Mouse (Mus musculus) liver, adult 2 months (tissue): ENCODE results near the gene U2af1. TPM values are rescaled to one million over a fixed set of nuclear protein-coding genes. Genes with fewer than 3 reads are reported as not detected.

Experiments
- DNase-seq: peaks from one replicate; pipeline ENCODE4 v3.0.0-alpha.2; 2011; ENCODE audit warnings: low read depth, low spot score; ENCODE audit errors: extremely low read depth
- H3K27ac ChIP-seq: fragments of 200-500 bp; replicated peaks from 2 replicates; pipeline ENCODE4 v1.5.1; 2012; ENCODE audit warnings: low read depth, mild to moderate bottlenecking, control low read depth, inconsistent platforms, low read length; ENCODE audit not compliant: insufficient read depth
- H3K27me3 ChIP-seq: fragments of 200-500 bp; 2 replicates; pipeline ENCODE4 v1.6.1; 2012; ENCODE audit warnings: mild to moderate bottlenecking, moderate library complexity, low read length, inconsistent platforms; ENCODE audit not compliant: control insufficient read depth, insufficient read depth
- H3K36me3 ChIP-seq: fragments of 200-500 bp; 2 replicates; pipeline ENCODE4 v1.6.1; 2012; ENCODE audit warnings: low read length, inconsistent platforms; ENCODE audit not compliant: control insufficient read depth, insufficient read depth
- H3K4me1 ChIP-seq: fragments of 200-500 bp; 2 replicates; pipeline ENCODE4 v1.6.1; 2011; ENCODE audit warnings: low read length; ENCODE audit not compliant: control insufficient read depth, insufficient read depth
- H3K4me3 ChIP-seq: fragments of 200-500 bp; 2 replicates; pipeline ENCODE4 v1.5.1; 2011; ENCODE audit warnings: low read depth, mild to moderate bottlenecking, control low read depth, low read length, moderate library complexity; ENCODE audit not compliant: insufficient read depth
- H3K79me2 ChIP-seq: fragments of 200-500 bp; 2 replicates; pipeline ENCODE4 v1.6.1; 2012; ENCODE audit warnings: inconsistent platforms, mild to moderate bottlenecking, low read length, moderate library complexity; ENCODE audit not compliant: control insufficient read depth, insufficient read depth
- H3K9ac ChIP-seq: fragments of 200-500 bp; 2 replicates; pipeline ENCODE4 v1.6.1; 2012; ENCODE audit warnings: low read depth, mild to moderate bottlenecking, control low read depth, inconsistent platforms, low read length
- CTCF ChIP-seq: fragments of 200-500 bp; IDR thresholded peaks from 2 replicates; pipeline ENCODE4 v1.5.1; 2011; ENCODE audit warnings: low read depth, low read length, control low read depth
- POLR2A ChIP-seq: fragments of 200-500 bp; IDR thresholded peaks from 2 replicates; pipeline ENCODE4 v1.6.1; 2011; ENCODE audit warnings: low read length, control low read depth; ENCODE audit not compliant: insufficient read depth; ENCODE audit errors: extremely low read depth
- WGBS: fragments of 180-500 bp; shearing (Covaris S2); methylation state at CpG from one replicate; pipeline ENCODE4 v1.1.7; 2018; 5-methylcytosine and 5-hydroxymethylcytosine counted together
- polyA plus RNA-seq: library from polyadenylated mRNA; depleted of rRNA; stranded (reverse); fragments of >200 nt; gene quantifications from 2 replicates; pipeline ENCODE4 v1.2.3, GENCODE M21; 2012
- total RNA-seq: library from RNA; depleted of rRNA; stranded (reverse); fragments of >200 nt; gene quantifications from 2 replicates; pipeline ENCODE4 v1.2.3, GENCODE M21; 2014

U2af1 gene
- total and polyA plus RNA-seq, 2 experiments: 42.7 to 53.5 TPM

DNA sequence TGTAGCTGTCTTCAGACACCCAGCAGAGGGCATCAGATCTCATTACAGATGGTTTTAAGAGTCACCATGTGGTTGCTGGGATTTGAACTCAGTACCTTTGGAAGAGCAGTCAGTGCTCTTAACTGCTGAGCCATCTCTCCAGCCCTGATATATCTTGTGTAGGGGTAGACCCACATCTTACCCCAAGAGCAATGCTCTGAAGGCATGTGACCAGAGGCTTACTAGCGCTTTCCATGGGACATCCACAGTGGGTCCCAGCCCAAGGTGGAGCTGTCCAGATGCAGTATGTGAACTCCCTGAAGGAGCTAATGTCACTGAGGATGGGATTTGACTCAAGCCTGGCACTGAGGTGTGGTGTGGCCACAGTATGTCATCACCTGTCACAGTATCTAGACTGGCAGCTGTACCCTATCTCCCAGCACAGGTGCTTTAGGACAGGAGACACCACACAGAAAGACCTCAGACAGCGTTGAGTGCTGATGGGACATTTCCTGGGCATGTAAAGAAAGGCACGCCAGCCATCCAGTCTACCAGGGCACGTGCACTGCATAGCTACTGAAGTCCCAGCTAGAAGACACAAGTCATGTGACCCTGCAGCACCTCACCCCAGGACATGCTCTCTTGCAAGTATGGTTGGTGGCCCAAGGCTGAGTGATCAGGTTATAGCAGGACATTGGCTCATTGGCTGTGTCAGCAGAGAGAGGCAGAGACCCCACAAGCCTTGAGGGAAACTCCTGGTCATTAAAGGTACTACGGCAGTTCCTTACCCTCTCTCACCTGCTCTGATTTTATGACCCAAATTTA is 12.3 kb downstream of the U2af1 start:
- no peaks in the 10 kb centered on the region for H3K27me3 ChIP-seq
- TF ChIP-seq POLR2A: no peak
- TF ChIP-seq CTCF: no peak
- peaks cover 42% of the 10 kb centered on the region for H3K36me3 ChIP-seq
- H3K4me3 ChIP-seq: no peak overlapping the region
- DNase-seq: no peak
- 98% methylated on average over 5 of the region's 5 CpGs for WGBS
- H3K27ac ChIP-seq: no peak overlapping the region
- H3K9ac ChIP-seq: no peak overlapping the region
- no peaks in the 10 kb centered on the region for H3K4me1 ChIP-seq
- H3K79me2 ChIP-seq: no peaks in the 10 kb centered on the region

DNA sequence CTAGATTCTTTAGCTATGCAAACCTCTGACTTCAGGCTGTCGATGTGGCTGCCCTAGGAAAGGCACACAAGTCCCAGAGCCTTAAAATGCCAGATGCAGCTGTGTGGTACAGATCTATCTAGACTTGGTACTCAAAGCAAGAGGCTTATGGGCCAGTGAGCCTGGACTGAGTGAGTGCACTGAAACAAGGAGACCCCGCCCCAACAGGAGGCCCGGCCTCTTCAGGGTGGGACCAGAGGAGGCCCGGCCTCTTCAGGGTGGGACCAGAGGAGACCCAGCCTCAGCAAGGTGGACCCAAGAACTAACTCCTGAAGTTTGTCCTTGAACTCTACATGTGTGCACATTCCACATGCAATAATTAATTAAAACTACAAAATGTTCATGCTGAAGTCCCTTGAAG is 15.8 kb downstream of the U2af1 start:
- no peak for DNase-seq
- Histone ChIP-seq H3K4me1 (peaks cover 8% of the 10 kb centered on the region), H3K79me2 (no peaks in the 10 kb centered on the region), H3K36me3 (peaks cover 10% of the 10 kb centered on the region; the same call in 1 of the 2 replicates), H3K27me3 (no peaks in the 10 kb centered on the region), H3K27ac (no peak overlapping the region), H3K9ac (no peak overlapping the region), H3K4me3 (no peak overlapping the region)
- 80% methylated on average over 4 of the region's 4 CpGs for WGBS
- TF ChIP-seq POLR2A: no peak
- TF ChIP-seq CTCF: no peak

GRCm38 (mm10) chr17:31642331-31642730 is 16.4 kb downstream of the U2af1 start:
- 69% methylated on average over 8 of the region's 8 CpGs for WGBS
- no peak overlapping the region for H3K9ac ChIP-seq
- no peak for DNase-seq
- H3K27me3 ChIP-seq: no peaks in the 10 kb centered on the region
- TF ChIP-seq POLR2A: no peak
- no peak for TF ChIP-seq CTCF
- H3K4me1 ChIP-seq: peaks cover 14% of the 10 kb centered on the region
- H3K79me2 ChIP-seq: no peaks in the 10 kb centered on the region
- H3K27ac ChIP-seq: no peak overlapping the region
- H3K4me3 ChIP-seq: no peak overlapping the region
- H3K36me3 ChIP-seq: peaks cover 4% of the 10 kb centered on the region; the same call in 1 of the 2 replicates

- H3K36me3 ChIP-seq: no peaks in the 10 kb centered on the region
- peaks cover 18% of the 10 kb centered on the region for H3K4me1 ChIP-seq
- H3K4me3 ChIP-seq: no peak overlapping the region
- no peaks in the 10 kb centered on the region for H3K27me3 ChIP-seq
- no peak overlapping the region for H3K27ac ChIP-seq
- whole genome bisulfite sequencing: 32% methylated on average over 4 of the region's 4 CpGs
- no peak overlapping the region for H3K9ac ChIP-seq
- H3K79me2 ChIP-seq: no peaks in the 10 kb centered on the region; the same call in 1 of the 2 replicates
- peak; percentile 57 for DNase-seq
- no peak for TF ChIP-seq POLR2A
- TF ChIP-seq CTCF: no peak
Measured at GRCm38 (mm10) chr17:31639651-31640050, 19.0 kb downstream of the U2af1 start.

DNA sequence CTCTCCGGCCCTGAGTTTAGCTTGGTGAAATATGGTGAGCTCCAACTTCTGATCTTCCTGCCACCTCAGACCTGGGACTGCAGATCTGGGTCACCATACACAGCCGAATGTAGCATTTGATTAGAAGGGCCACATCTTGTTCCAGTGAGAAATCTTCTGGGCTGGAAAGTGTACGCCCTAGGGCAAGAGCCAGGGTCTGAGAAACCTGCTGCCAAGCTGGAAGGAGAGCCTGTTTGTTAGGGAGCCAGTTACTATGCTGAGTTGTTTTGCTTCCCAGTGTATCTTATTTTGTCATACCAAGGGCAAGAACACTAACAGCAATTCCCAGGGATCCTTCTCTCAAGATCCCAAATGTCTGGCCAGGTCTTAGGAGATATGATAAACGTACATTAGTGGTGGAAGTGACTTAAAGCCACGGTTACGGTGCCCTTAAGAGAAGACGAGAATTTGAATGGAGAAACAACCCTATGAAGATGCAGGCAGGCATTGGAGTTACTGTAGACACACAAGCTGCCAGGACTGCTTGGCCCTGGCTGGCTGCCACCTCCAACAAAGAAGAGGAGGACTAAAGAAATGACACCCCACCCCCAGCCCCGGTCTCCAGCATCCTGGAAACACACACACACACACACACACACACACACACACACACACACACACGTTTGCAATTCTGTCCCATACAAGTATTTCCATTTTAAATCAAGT is 20.7 kb downstream of the U2af1 start:
- Histone ChIP-seq H3K4me3 (no peak overlapping the region), H3K79me2 (no peaks in the 10 kb centered on the region; the same call in 1 of the 2 replicates), H3K27me3 (no peaks in the 10 kb centered on the region), H3K27ac (peak overlapping the region; percentile 96), H3K36me3 (no peaks in the 10 kb centered on the region), H3K9ac (peak overlapping the region; percentile 74), H3K4me1 (peaks cover 20% of the 10 kb centered on the region)
- 17% methylated on average over 9 of the region's 9 CpGs for WGBS
- no peak for TF ChIP-seq POLR2A
- no peak for TF ChIP-seq CTCF
- peak; percentile 65 for DNase-seq
